Mouse (Mus musculus): Measurements from ENCODE around the gene Zfp983. TPM values are rescaled to one million over a fixed set of nuclear protein-coding genes. Genes with fewer than 3 reads are reported as not detected.

The Zfp983 gene
- polyA plus RNA-seq (2015; fragmentation: Nextera tagmentation; extraction: Ambion mirVana) = 1.3 and 1.7 TPM in 2 replicates

DNA sequence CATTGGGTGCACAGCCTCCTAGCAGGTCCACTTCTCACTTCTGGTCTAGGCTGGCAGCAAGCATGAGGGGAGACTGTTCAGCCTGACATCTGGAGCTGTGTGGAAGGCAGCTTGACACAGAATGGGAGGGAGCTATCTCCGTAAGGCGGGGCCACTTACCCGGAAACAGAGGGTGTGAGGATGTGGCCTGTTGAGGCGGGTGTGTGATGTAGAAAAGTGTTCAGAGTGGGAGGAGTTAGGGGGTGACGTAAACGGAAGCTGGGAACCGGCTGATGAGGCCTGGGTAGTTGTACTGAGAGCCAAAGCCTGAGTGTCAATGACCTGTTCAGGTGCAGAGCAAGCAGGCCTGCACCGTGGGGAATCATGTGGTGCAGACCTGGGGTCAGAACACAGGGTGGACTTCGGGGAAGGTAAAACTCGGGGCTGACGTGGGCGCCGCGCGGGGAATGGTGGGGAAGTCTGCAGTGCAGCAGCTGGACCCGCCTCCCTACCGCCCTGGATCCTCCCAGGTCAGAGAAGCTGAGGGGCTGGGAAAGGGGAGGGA, at the start of gene Zfp983:
Gene Zfp983, plus strand, starts transcription at position 261 of the 544 bp plus-strand sequence.

DNA sequence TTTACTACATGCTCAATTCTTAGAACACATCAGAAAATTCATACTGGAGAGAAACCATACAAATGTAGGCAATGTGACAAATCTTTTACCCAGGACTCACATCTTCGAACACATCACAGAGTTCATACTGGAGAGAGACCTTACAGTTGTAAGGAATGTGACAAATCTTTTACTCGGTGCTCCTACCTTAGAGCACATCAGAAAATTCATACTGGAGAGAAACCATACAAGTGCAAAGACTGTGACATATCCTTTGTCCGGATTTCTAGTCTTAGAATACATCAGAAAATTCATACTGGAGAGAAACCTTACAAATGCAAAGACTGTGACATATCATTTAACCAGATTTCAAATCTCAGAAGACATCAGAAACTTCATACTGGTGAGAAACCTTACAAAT, 41.1 kb downstream of the Zfp983 start, which contains the start of gene Gm10226:
Gene Gm10226, plus strand, starts transcription at position 301 of the 400 bp plus-strand sequence.

DNA sequence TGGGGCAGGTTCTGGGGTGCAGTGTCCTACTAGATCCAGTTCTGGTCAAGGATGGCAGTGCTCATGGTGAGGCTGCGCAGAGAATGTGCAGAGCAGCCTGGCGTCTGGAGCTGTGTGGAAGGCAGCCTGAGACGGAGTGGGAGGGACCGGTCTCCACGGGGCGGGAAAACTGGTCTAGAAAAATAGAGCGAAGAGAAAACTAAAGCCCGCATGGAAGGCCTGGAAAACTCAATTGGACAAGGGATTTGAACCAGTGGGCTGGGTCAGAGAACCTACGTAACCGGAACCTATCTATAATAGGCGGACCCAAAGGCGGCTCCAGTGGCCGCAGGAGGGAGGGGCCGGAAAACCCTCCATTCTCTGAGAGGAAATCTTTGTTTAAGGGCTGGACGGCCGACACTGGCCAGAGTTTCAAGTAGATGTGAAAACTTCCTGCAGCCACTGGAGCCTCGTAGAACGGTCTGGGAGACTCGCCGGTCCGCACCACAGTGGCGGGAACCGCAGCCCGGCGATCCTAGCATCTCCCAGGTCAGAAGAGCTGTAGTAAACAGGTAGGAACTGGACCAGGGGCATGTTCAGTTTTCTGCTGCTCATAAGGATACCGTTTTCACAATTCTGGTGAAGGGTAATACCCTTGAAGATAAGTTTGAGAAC, 57.0 kb downstream of the Zfp983 start, which contains the start of gene Zfp760:
Gene Zfp760, plus strand, starts transcription at position 399 of the 654 bp plus-strand sequence.

Other genes starting within 250 kb of the Zfp983 start
- gene Zfp54, start 227.4 kb upstream of the Zfp983 start, polyA plus RNA-seq (2015; fragmentation: Nextera tagmentation; extraction: Ambion mirVana) = 3.6 and 4.1 TPM in 2 replicates
- 6.6 and 7.4 TPM in 2 replicates for gene Zfp51, start 200.2 kb upstream of the Zfp983 start, polyA plus RNA-seq (2015; fragmentation: Nextera tagmentation; extraction: Ambion mirVana)
- 5.7 and 7.2 TPM in 2 replicates for gene Zfp53, start 161.6 kb upstream of the Zfp983 start, polyA plus RNA-seq (2015; fragmentation: Nextera tagmentation; extraction: Ambion mirVana)
- 3.4 and 3.8 TPM in 2 replicates for gene Zfp52, start 115.1 kb upstream of the Zfp983 start, polyA plus RNA-seq (2015; fragmentation: Nextera tagmentation; extraction: Ambion mirVana)
- 10.0 and 13.3 TPM in 2 replicates for gene Zfp948, start 83.6 kb upstream of the Zfp983 start, polyA plus RNA-seq (2015; fragmentation: Nextera tagmentation; extraction: Ambion mirVana)
- 2.7 and 3.2 TPM in 2 replicates for gene Gm10226, start 41.2 kb downstream of the Zfp983 start, polyA plus RNA-seq (2015; fragmentation: Nextera tagmentation; extraction: Ambion mirVana)
- 2.5 and 2.9 TPM in 2 replicates for gene Zfp760, start 57.1 kb downstream of the Zfp983 start, polyA plus RNA-seq (2015; fragmentation: Nextera tagmentation; extraction: Ambion mirVana)
- gene Zfp229, start 80.2 kb downstream of the Zfp983 start, polyA plus RNA-seq (2015; fragmentation: Nextera tagmentation; extraction: Ambion mirVana) = 3.8 and 4.5 TPM in 2 replicates
- 2.2 and 2.7 TPM in 2 replicates for gene Zfp820, start 195.1 kb downstream of the Zfp983 start, polyA plus RNA-seq (2015; fragmentation: Nextera tagmentation; extraction: Ambion mirVana)

Measured in urinary bladder, postnatal 0 days (tissue).